Mouse (Mus musculus): ENCODE measurements at regions not wholly inside any gene's neighbourhood (a gene's known extent, or its start where the extent isn't known, plus 50 kb on each side); places are given as distances from the start of the nearest gene placed in this dataset.
"Not testable (repeated sequence)": the region's sequence is repeated elsewhere in the genome, so short reads cannot be mapped to it uniquely, and the experiment has no call there.

DNA sequence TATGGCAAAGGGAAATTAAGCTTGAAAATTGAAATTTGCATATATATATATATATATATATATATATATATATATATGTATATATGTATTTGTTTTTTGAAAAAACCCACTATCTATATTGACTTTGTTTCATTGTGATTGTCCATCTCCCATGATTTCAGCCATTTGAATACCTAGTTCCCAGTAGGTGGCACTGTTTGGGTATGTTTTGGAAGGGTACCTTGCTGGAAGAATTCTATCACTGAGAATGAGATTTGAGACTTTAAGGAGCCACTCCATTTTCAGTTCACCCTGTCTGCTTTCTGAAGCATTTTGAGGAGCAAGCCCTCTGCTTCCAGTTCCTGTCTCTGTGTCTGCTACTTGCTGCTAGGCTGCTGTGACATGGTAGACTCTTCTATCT lies 72.8 kb upstream of the Ugt8a start:
- DNase-seq = peak in 1 of 2 experiments; percentile 8

DNA sequence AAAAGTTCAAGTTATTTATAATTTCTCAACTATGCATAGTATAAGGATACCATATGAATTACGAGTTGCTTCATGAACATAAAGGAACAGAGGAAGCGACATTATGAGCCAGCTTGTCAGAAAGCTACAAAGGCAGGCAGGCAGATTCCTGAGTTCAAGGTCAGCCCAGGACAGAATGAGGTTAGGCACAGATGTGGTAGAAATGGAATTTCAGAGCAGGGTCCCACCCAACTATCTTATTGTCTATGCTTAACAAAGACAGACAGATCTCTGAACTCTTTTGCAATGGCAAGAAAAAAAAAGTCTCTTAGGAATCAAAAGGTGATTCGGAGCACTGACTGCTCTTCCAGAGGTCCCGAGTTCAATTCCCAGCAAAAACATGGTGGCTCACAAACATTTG lies 77.7 kb upstream of the Ugt8a start:
- no peak for DNase-seq

DNA sequence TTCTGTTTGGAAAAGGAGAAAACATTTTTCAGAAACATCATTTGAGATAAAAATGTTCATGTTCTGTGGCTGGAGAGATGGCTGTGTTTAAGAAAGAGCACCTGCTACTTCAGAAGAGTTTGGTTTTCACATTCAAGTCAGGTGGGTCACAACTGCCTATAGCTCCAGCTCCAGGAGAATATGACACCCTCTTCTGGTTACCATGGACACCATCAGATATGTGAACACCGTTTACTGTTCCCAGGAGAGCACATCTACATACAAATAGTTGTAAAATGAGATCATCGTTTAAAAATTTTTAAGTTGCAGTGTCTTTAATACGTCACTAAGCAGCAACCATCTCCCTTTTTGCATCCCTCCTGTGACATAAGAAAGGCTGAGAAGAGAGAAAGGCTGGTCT lies 105.9 kb upstream of the Ugt8a start:
- DNase-seq = no peak

DNA sequence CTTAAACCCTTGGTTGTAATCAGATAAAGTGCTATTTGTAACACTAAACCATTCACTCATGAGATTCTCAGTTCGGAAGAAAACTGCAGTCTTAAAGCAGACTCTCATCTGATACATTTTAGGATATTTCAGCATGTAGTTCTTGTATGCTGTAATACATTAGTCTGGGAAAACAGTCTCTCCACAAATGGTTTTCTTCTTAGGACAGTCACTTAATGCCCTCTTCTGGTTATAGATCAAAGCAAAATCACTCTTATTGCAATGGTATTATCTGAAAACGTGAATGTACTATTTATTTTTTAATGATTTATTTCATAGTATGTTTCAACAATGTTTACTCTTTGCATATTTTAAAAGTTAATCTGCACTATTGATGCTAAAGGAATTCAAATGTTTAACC lies 106.4 kb upstream of the Ugt8a start:
- no peak for DNase-seq

DNA sequence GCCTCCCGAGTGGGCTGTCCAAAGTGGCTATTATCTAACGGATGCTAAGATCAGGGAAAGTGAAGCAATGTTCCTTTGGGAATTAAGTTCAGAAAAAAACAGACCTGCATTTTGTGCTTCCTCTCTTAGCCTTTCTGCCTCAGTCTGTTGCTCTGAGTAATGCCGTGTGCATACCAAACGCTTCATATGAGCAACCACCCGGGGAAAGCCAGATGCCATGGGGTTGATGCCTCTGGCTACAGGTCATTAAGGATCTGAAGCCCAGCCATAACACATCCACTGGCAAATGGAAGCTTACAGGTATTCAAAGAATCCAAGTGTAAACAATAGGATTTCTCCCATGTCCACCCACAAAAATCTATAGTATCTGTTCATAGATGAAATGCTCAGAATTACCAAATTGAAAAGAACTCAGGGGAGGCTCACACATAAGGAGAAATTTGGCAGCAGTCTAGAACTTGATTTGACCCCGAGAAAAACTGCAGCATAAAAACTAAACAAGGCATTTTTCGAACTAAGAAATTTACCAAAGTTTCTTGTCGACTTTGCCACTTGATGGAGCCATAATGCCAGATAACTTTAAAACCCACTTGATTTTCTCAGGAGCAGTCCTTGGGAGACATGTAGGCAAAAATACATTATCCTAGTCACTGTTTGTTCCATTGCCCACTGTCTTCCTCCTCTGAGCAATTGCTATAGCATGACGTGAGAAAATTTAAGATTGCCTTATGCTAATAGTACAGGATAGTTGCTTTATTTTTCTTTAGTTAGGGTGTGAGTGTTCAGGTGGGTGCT lies 107.8 kb upstream of the Ugt8a start:
- DNase-seq = no peak

DNA sequence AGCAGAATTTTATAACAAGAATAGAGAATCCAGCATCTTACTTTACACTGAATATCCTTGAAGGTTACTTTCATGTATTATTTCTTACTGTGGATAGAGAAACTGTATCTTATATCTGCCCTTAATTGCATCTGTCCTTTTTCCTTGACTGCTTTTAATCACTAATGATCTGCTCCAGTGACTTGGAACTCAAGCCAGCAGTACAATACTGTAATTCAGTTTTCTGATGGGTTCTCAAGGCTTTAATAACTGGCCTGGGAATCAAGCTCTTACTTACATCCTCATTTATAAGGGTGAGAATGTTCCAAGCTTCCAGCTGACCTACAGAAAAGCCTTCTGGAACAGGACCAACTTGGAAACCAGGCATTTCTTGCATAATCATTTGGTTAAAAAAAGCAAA lies 120.2 kb upstream of the Ugt8a start:
- DNase-seq = no peak

DNA sequence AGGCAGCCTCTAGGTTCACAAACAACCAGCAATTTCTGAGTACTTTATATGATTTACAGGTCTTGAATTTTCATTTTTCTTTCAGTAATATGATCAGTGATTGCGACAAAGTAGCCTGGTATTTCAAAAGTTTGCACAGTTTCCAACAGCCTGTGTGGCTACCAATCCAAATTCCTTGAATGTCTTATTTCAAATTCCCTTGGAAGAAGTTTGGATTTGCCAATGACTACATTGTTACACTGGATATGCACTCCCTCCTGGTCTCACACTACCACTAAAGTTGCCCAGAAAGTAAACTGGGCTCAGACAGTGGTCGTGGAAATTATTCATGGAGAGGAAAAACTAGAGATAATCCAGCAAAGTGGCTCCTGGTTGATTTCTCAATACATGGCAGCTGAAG lies 166.7 kb upstream of the Ugt8a start:
- no peak for DNase-seq

DNA sequence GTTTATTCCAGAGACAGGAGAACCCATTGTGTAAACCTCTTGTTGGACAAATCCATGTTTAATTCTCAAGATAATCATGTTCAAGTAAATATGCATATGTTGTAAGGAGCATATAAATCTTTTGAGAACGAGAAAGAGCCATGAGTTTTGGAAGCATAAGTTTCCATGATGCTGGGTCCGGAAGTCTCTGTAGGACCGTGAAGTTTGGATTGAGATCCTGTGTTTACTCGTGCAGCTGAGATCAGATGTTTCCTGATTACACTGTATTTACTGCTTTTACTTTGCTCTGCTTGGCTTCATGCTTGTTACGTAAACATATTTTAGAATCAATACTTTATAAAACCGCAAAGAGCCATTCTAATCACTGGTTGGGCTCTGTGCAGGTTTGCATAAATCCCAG lies 171.0 kb upstream of the Ugt8a start:
- DNase-seq = no peak

DNA sequence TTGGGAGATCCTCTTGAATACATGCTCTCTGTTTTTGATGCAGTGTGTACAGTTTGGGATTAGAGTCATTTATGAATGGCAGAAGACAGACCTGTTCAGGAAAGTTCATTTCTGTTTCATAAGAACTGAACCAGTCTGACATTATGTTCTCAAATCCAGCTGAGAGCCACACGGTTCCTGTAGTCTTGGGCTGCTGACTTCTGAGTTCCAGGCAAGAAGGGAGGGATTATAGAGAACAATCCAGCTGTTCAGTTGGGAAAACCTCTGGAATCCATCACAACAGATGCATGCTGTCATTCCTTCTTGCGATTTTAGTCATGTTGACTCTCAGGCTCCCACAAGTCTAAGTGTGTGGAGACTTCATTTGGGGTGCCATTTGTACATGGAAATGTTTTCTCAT lies 179.4 kb upstream of the Ugt8a start:
- no peak for DNase-seq

DNA sequence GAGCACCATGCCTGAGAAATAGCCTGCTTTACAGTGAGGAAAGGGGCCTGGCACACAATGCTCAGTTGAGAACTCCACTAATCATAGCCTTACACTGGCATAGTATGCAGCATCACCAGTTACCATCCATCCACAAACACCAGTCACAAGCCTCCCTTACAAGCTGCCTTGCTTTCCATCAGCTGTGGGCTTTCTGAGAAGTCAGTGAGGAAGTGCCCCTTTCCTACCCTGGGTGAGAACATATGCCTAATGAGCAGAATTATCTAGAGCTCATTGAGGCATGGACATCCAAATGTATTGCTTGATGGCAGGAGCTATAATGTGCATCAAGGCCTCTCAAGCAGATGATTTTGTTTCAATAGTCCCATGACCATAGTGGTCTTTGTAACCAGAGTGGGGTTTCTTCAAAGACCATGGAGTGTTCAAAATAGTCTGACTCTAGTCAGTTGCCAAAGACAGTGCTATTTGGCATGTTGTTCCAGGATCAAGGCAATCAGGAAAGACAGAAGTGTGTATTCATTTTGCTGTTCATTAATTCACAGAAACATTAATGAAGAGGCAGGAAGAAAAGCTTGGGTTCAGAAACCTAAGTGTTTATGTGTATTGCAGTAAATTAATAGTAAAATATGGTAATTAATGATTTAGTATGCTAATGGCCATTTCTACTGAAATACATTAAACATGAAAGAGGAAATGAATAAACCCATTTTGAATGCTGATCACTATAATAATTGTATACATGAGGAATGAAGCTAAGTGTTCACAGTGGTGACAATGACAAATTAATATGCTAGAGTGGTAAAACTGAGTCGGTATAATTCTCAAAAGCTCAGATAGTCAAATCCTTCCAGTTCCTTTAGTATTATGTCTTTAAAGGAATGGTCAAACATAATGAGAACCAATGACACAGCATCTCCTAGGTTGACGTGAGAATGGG lies 184.2 kb upstream of the Ugt8a start:
- DNase-seq = no peak

DNA sequence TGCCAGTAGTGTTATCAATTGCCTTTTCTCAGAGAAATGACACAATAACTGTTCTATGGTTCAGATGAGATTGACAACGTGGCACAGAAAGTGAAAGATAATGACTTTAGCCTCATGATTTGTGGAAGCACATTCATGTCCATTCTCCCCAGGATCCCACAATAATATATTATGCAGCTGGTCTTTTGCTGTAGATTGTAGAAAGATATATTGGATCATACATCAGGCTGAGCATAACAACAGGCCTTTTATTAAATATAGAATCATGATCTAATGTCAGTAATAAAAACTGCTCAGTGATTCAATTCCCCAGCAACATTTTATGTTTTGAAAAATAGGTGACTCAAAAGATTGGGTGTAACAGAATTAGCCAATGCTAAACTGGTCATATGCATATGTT lies 196.9 kb upstream of the Arsj start:
- no peak for DNase-seq

DNA sequence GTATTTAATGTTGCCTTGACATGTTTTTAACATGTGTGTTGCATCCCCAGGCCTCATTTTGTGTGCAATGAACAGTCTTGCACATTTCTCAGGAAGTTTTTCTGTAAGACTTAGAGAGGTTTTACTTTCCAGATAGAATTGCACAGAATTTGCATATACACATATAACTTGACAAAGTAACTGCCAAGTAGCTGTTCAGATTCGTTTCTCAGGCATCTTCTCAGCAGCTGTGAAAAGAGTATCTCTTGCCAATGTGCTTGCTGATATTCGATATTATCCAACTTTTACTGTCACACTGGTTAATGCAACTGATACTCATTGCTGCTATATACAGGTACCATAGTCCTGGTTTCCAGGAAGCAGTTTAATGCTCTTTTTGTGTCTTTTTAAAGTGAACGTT lies 154.5 kb upstream of the Arsj start:
- no peak for DNase-seq

DNA sequence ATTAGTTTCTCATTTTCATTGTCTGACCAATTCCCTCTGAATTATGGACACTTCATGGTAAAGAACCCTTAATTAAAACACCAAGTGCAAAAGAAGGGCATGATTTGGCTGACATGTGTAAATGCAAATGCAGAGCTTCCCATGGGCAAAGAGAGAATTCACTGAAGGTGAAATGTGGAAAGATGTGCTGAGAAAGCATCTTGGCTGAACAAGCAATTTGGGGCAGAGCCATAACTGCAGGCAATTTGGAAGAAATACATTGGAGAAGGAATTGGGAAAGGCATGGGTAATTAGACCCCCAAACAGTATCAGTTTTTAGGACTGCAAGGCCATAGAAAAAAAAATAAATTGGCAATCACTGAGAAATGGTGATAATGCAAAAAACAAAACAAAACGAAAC lies 153.3 kb upstream of the Arsj start:
- DNase-seq = no peak

DNA sequence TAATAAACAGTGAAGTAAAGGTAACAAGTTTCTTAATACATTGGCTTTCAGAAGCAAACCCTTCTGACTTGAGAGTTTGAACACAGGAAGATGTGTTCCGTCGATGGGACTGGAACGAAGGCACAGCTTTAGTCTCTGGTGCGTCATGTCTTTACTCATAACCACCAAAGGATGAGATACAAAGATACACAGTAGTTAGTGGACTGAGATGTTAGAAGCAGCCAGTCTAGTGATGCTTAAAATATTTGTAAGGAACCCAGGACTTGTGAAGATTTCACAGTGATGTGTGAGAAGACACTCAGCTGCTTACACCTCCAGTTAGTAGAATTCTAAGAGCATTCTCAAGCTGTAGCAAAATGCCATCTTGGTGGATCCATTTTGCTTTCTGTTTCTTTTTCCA lies 135.9 kb upstream of the Arsj start:
- no peak for DNase-seq

DNA sequence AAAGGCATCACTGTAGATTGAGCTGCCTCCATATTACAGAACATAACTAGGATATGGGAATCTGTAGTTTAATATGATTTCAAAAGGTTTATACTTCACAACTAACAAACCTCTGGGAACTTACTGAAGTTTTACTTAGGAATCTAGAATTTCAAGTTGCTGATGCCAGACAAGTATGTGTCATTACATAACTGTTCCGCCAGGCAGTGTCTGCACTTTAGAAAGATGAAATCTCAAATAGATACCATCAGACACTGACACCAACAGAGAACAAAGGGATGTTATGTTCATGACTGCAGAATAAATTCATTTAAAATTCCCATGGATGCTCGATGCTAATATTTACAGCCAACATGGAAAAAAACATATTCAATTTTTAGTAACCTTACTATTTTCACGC lies 117.7 kb upstream of the Arsj start:
- no peak for DNase-seq

DNA sequence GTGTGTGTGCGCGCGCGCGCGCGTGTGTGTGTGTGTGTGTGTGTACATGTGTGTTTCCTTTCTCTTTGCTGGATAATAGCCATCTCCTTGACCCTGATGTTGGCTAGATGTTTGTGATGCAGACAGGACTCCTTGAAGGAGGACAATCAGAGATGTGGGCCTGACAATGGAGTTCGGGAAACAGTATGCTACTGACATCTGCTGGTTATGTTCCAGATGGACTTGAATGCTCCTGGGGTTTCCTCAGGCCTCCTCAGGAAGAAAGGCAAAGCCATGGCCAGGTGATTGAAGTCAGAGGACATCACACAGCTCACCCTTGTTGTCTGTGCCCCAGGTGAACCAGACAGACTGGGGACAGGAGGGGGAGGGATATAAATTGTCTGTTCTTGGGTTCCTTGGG lies 102.2 kb upstream of the Arsj start:
- no peak for DNase-seq

DNA sequence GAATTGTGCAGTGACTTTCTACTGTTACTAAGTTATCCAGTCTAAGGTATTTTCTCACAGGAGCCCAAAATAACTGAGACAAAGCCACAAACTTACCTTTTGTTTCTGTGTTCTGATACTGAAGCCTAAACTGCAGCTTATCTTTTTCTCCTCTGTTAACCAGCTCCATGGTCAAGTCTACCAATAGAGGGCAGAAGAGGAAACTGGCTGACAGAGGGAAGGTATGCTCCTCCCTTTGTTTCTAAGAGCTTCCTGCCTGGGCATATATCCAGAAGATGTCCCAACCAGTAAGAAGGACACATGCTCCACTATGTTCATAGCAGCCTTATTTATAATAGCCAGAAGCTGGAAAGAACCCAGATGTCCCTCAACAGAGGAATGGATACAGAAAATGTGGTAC lies 91.5 kb upstream of the Arsj start:
- DNase-seq = not testable (repeated sequence)

DNA sequence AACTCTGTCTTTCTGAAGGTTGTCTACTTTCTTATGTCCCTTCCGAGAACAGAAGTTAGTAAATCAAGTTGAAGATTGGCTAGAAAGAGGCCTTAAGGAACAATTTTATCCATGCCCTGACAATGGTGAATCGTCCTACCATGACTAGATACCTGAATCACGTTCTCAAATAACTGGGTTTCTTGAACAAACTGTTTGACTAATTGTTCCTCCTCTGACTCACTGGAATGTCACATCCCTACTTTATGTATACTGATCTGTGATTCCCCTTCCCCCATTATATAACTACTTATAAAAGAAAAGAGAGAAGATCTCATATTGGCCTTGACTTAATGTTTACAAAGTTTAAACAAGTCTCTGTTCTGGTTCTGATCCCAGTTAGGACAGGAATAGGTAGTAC lies 89.9 kb upstream of the Arsj start:
- DNase-seq = no peak

DNA sequence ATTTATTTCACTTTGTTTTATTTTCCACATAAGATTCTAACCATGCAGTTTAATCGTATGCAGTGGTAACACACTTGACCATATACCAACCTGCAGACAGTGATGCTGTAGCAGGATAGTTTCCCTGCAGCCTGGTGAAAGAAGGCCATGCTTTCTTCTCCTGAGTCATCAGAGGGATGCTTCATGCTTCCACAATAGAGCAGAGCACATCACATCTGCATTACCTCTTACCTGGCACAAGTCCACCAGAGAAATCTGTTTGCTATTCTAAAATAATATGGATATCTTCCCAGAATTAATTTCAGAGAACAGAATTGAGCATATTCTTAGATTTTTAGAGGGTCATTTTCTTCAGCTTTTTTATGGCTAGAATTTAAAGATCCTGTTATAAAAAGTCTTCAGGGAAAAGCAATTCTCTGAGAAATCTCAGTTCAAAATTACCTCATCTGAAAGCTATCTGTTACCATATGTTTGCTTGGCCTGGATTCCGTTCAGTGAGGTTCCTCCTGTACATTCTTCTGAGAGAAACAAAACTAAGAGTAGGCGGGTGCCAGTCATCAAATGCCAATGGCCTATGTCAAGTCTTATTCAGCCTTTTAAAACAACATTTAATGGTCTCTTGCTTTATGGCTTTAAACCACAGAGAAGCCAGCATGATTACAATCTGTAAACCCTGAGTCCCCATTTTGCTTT lies 87.3 kb upstream of the Arsj start:
- DNase-seq = no peak

DNA sequence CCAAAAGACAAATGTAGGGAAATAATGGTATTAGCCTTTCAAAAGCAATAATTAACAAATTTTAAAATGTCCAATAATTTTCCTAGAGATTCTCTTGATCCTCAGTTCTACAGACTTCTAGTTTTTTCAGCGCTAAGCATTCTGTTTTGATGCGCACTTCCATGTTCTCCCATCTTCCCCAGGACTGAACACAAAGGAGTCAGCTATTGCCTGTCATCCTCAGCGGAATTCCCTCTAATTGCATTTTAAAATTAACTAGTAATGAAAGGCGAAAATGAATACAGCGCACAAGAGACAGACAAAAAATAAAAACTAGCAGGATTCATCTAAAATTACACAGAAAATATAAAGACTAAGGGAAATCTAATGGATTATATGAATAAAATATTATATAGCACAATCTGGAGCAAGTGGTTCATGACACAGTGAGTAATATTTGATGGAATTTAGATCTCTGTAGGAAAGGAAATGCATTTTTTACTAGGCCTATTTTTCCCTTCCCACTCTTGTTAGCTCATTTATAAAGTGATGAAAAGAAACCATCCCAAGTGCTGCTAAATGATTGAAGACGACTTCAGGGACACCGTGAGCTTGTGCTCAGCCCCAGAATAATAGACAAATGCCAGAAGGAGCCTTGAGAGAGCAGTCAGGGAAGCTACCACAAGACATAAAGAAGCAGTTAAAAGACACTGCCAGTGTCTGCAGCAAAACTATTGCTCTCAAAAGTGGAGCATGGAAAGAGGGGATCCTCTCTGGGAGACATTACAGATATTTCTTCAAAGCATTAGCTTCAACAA lies 79.0 kb upstream of the Arsj start:
- DNase-seq = no peak

DNA sequence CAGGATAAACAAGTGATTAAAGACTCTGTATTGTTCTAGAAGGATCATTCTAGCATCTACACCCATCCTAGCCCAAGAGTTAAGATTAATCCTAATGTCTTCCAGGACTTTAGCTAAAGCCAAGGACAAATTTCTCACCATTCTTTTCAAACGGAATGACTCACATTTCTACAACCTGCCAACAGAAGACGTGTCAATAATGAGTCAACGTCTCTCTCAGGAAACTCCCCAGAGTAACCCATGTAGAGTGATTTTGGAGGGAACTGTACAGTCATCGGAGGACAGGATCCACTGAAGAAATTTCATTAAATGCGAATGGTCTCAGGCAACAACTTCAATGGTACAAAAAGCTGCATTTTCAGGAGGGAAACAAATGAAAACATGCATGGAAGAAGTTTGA lies 71.2 kb upstream of the Arsj start:
- DNase-seq = peak in 1 of 2 experiments; percentile 4

DNA sequence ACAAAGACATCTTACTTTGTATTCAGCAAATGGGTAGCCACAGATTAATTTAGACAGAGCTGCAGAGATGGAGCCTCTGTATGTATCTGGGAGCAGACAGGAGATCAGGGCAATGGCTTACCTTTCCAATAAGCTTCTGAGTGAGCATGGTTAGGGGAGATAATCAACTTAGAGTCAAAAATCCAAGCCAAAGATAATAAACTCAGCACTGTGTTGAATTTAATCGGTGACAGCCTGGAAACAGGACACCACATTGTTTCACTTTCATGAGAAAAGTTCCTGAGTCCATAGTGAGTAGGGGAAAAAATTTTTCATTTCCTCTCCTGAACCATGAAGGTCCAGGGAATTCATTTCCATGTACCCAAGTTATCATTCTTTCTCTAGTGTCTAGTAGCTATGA lies 70.7 kb upstream of the Arsj start:
- no peak for DNase-seq
